Mouse (Mus musculus): Measurements from ENCODE around the gene Rnaseh2a. TPM values are rescaled to one million over a fixed set of nuclear protein-coding genes. Genes with fewer than 3 reads are reported as not detected.
A peak's percentile ranks its signal among the peaks of the same experiment; 100 is the strongest.

Rnaseh2a gene
- total RNA-seq, 1 experiment = 160 TPM

- H3K4me1 ChIP-seq (ENCODE audit: control insufficient read depth in 2 of 2, insufficient read depth in 2 of 2, low read length in 2 of 2, poor library complexity in 1 of 2) = peaks cover 3 to 17% of the 10 kb centered on the region in 2 experiments; a peak in 3 of 4 replicates
- no peak for DNase-seq (ENCODE audit: low read depth, low spot score)
- H3K9me3 ChIP-seq (ENCODE audit: control insufficient read depth, insufficient read depth, low read depth, low read length) = no peaks in the 10 kb centered on the region
- peaks cover 27% of the 10 kb centered on the region for H3K36me3 ChIP-seq (ENCODE audit: control insufficient read depth, insufficient read depth, low read length, poor library complexity, severe bottlenecking)
- H3K9ac ChIP-seq (ENCODE audit: insufficient read depth, low read depth, low read length, poor library complexity, severe bottlenecking) = no peak overlapping the region
- H3K27ac ChIP-seq (ENCODE audit: insufficient read depth, low read depth, low read length, poor library complexity, severe bottlenecking) = 0 out of 2 replicates have a peak overlapping the region, but pooled peaks have one; percentile 10
- in situ Hi-C loops (cut with MboI; ENCODE audit: low sequenced_read_pairs in 2 of 2, unreplicated experiment in 2 of 2) = no loop called here
- no peak for TF ChIP-seq CHD2 (IDR thresholded peaks at IDR 0.05; ENCODE audit: low read depth, low read length)
- no peak for TF ChIP-seq MAFK (IDR thresholded peaks at IDR 0.05; ENCODE audit: insufficient read depth, low read depth, low read length)
- no peak for TF ChIP-seq ZNF384 (IDR thresholded peaks at IDR 0.05; ENCODE audit: low read depth, low read length)
- no peak for TF ChIP-seq ZC3H11A (IDR thresholded peaks at IDR 0.05; ENCODE audit: borderline replicate concordance, low read depth, low read length)
- TF ChIP-seq HCFC1 (IDR thresholded peaks at IDR 0.05; ENCODE audit: borderline replicate concordance, insufficient read depth, low read length) = no peak
- peak overlapping the region; percentile 13 to 15; a peak in 2 of 4 replicates for H3K4me3 ChIP-seq (ENCODE audit: insufficient read depth in 1 of 2, low read depth in 1 of 2, low read length in 2 of 2, poor library complexity in 1 of 2, severe bottlenecking in 1 of 2)
Measured at GRCm38 (mm10) chr8:84918646-84919045, 50.9 kb downstream of the Rnaseh2a start.

GRCm38 (mm10) chr8:84917781-84918180 lies 51.8 kb downstream of the Rnaseh2a start:
- peak overlapping the region; percentile 10; the same call in 1 of the 2 replicates for H3K27ac ChIP-seq (ENCODE audit: insufficient read depth, low read depth, low read length, poor library complexity, severe bottlenecking)
- H3K9me3 ChIP-seq (ENCODE audit: control insufficient read depth, insufficient read depth, low read depth, low read length) = no peaks in the 10 kb centered on the region
- peaks cover 27% of the 10 kb centered on the region for H3K36me3 ChIP-seq (ENCODE audit: control insufficient read depth, insufficient read depth, low read length, poor library complexity, severe bottlenecking)
- peak overlapping the region; percentile 19; the same call in 1 of the 2 replicates for H3K9ac ChIP-seq (ENCODE audit: insufficient read depth, low read depth, low read length, poor library complexity, severe bottlenecking)
- peaks cover 3 to 18% of the 10 kb centered on the region in 2 experiments; a peak in 3 of 4 replicates for H3K4me1 ChIP-seq (ENCODE audit: control insufficient read depth in 2 of 2, insufficient read depth in 2 of 2, low read length in 2 of 2, poor library complexity in 1 of 2)
- peak overlapping the region; percentile 13 to 15; a peak in 3 of 4 replicates for H3K4me3 ChIP-seq (ENCODE audit: insufficient read depth in 1 of 2, low read depth in 1 of 2, low read length in 2 of 2, poor library complexity in 1 of 2, severe bottlenecking in 1 of 2)
- in situ Hi-C loops (cut with MboI; ENCODE audit: low sequenced_read_pairs in 2 of 2, unreplicated experiment in 2 of 2) = no loop called here
- no peak for DNase-seq (ENCODE audit: low read depth, low spot score)
- no peak for TF ChIP-seq ZNF384 (IDR thresholded peaks at IDR 0.05; ENCODE audit: low read depth, low read length)
- no peak for TF ChIP-seq MAFK (IDR thresholded peaks at IDR 0.05; ENCODE audit: insufficient read depth, low read depth, low read length)
- TF ChIP-seq HCFC1 (IDR thresholded peaks at IDR 0.05; ENCODE audit: borderline replicate concordance, insufficient read depth, low read length) = no peak
- TF ChIP-seq CHD2 (IDR thresholded peaks at IDR 0.05; ENCODE audit: low read depth, low read length) = no peak
- TF ChIP-seq ZC3H11A (IDR thresholded peaks at IDR 0.05; ENCODE audit: borderline replicate concordance, low read depth, low read length) = no peak

GRCm38 (mm10) chr8:84915269-84915668 lies 54.3 kb downstream of the Rnaseh2a start:
- peaks cover 3 to 25% of the 10 kb centered on the region in 2 experiments; a peak in 3 of 4 replicates for H3K4me1 ChIP-seq (ENCODE audit: control insufficient read depth in 2 of 2, insufficient read depth in 2 of 2, low read length in 2 of 2, poor library complexity in 1 of 2)
- in situ Hi-C loops (cut with MboI; ENCODE audit: low sequenced_read_pairs in 2 of 2, unreplicated experiment in 2 of 2) = no loop called here
- H3K9ac ChIP-seq (ENCODE audit: insufficient read depth, low read depth, low read length, poor library complexity, severe bottlenecking) = no peak overlapping the region
- H3K9me3 ChIP-seq (ENCODE audit: control insufficient read depth, insufficient read depth, low read depth, low read length) = no peaks in the 10 kb centered on the region
- peak; percentile 91 for DNase-seq (ENCODE audit: low read depth, low spot score)
- H3K27ac ChIP-seq (ENCODE audit: insufficient read depth, low read depth, low read length, poor library complexity, severe bottlenecking) = no peak overlapping the region; the same call in 1 of the 2 replicates
- H3K36me3 ChIP-seq (ENCODE audit: control insufficient read depth, insufficient read depth, low read length, poor library complexity, severe bottlenecking) = peaks cover 23% of the 10 kb centered on the region
- H3K4me3 ChIP-seq (ENCODE audit: insufficient read depth in 1 of 2, low read depth in 1 of 2, low read length in 2 of 2, poor library complexity in 1 of 2, severe bottlenecking in 1 of 2) = peak overlapping the region; percentile 11 to 27; a peak in 2 of 4 replicates
- TF ChIP-seq HCFC1 (IDR thresholded peaks at IDR 0.05; ENCODE audit: borderline replicate concordance, insufficient read depth, low read length) = no peak
- TF ChIP-seq ZNF384 (IDR thresholded peaks at IDR 0.05; ENCODE audit: low read depth, low read length) = no peak
- TF ChIP-seq ZC3H11A (IDR thresholded peaks at IDR 0.05; ENCODE audit: borderline replicate concordance, low read depth, low read length) = no peak
- TF ChIP-seq MAFK (IDR thresholded peaks at IDR 0.05; ENCODE audit: insufficient read depth, low read depth, low read length) = no peak
- no peak for TF ChIP-seq CHD2 (IDR thresholded peaks at IDR 0.05; ENCODE audit: low read depth, low read length)

- peak overlapping the region; percentile 67 to 86 for H3K4me3 ChIP-seq (ENCODE audit: insufficient read depth in 1 of 2, low read depth in 1 of 2, low read length in 2 of 2, poor library complexity in 1 of 2, severe bottlenecking in 1 of 2)
- peak overlapping the region; percentile 73; the same call in 1 of the 2 replicates for H3K27ac ChIP-seq (ENCODE audit: insufficient read depth, low read depth, low read length, poor library complexity, severe bottlenecking)
- H3K9me3 ChIP-seq (ENCODE audit: control insufficient read depth, insufficient read depth, low read depth, low read length) = no peaks in the 10 kb centered on the region
- in situ Hi-C loops (cut with MboI; ENCODE audit: low sequenced_read_pairs in 2 of 2, unreplicated experiment in 2 of 2) = no loop called here
- peak; percentile 89 for DNase-seq (ENCODE audit: low read depth, low spot score)
- H3K36me3 ChIP-seq (ENCODE audit: control insufficient read depth, insufficient read depth, low read length, poor library complexity, severe bottlenecking) = peaks cover 20% of the 10 kb centered on the region
- H3K4me1 ChIP-seq (ENCODE audit: control insufficient read depth in 2 of 2, insufficient read depth in 2 of 2, low read length in 2 of 2, poor library complexity in 1 of 2) = peaks cover 3 to 27% of the 10 kb centered on the region in 2 experiments; a peak in 3 of 4 replicates
- peak overlapping the region; percentile 87 for H3K9ac ChIP-seq (ENCODE audit: insufficient read depth, low read depth, low read length, poor library complexity, severe bottlenecking)
- TF ChIP-seq ZC3H11A (IDR thresholded peaks at IDR 0.05; ENCODE audit: borderline replicate concordance, low read depth, low read length) (no peak), ZNF384 (IDR thresholded peaks at IDR 0.05; ENCODE audit: low read depth, low read length) (no peak), MAFK (IDR thresholded peaks at IDR 0.05; ENCODE audit: insufficient read depth, low read depth, low read length) (peak; percentile 99), CHD2 (IDR thresholded peaks at IDR 0.05; ENCODE audit: low read depth, low read length) (0 out of 2 replicates have a peak, but pooled peaks have one; percentile 17), HCFC1 (IDR thresholded peaks at IDR 0.05; ENCODE audit: borderline replicate concordance, insufficient read depth, low read length) (peak; percentile 18; the same call in 1 of the 2 replicates)
Measured at GRCm38 (mm10) chr8:84913960-84914359, 55.6 kb downstream of the Rnaseh2a start.

Measured in ES-E14 (cell line).